Mouse (Mus musculus) liver, adult (tissue): Measurements from ENCODE around the gene Lin7b.

ENCODE experiments used
- GATA4 ChIP-seq: IDR thresholded peaks from 2 replicates; pipeline ENCODE4 v1.6.1; 2014; ENCODE audit warnings: mild to moderate bottlenecking, low read length; ENCODE audit not compliant: insufficient replicate concordance

Gene Lin7b

DNA sequence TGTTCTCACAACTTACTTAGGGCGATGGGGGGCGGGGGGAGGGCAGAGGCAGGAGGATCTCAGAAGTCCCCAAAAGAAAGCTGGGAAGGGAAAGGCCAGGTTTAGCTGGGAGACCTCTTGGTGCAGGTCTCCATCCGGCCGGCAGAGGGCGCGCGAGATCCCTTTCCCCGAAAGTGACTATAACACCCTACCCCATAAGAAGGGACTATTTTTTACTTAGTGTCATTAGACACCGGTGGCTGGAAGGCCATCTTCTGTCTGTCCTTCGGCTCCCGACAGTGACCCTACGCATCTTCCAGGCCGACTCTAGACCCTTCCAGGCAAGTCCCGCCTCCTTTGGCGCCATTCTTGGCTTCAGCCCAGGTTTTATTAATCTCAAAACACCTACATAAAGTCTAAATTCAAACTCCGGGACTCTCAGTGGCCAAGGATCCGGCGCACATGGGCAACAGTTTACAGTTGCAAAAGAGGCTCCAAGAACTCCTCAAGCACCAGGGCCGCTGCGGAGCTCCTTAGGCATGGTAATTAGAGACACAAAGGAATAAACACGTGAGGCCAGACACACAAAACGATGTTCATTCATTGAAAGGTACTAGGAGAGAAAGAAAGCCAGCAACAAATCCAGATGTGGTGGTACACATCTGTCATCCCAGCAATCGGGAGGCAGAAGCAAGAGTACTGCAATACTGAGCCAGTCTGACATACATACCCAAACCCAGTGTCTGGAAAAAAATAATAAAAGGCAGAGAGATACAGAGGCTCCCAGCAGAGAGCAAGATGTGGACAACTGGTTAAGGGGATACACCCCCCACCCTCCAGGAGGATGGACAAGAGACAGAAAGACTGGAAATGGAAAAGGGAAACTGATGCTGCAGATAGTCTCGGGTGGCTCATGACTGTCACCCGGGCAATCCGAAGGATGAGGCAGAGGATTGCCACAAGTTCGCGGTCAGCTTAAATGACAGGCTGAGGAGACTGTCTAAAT, 35.0 kb upstream of the Lin7b start, which contains the start of gene Kcna7:
TSS of gene Kcna7 (plus strand) at position 563 of the 985 bp plus-strand sequence.
- TF ChIP-seq GATA4 = no peak

DNA sequence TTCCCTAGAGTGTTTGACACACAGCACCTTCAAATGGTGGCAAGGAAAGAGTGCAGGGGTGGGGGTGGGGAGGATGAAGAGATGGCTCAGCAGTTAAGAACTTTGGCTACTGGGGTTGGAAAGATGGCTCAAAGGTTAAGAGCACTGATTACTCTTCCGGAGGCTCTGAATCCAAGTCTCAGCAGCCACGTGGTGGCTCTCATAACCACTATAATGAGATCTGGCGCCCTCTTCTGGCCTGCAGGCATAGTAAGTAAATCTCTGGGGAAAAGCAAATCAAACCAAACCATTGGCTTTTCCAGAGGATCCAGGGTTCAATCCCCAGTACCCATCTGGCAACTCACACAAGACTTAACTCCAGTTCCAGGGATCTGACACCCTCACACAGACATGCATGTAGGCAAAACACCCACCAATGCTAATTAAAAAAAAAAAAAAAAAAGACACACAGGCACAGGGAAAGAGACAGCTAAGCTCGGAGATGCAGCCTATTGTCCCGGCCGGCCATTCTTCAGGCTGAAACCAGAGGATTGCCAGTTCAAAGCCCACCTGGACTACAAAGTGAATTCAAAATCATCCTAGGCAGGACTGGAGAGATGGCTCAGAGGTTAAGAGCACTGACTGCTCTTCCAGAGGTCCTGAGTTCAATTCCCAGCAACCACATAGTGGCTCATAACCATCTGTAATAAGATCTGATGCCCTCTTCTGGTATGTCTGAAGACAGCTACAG, 33.3 kb upstream of the Lin7b start:
- TF ChIP-seq GATA4 = no peak

DNA sequence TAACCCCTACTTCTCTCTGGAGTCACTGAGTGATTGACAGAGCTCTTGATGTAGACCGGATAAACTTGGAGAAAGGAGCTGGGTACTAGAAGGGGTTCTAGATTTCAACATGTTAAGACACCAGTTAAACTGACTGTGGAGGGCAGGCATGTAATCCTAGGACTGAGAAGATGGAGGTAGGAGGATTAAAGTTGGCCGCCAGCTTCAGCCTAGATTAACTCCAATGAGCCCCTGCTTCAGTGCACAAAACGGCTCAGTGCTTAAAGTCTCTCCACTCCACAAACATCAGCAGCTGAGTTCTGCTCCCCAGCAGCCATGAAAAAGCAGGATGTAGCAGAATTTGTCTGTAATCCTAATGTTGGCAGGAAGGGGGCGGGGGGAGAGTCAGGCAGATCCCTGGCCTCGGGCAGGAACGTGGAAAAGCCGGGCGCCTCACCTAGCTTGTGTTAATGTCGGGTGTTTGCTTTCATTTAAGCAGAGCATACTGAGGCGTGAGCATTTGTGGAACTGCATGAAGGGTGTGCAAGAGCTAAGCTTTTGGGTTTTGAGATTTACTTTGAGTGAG, 31.2 kb upstream of the Lin7b start:
- TF ChIP-seq GATA4 = no peak

DNA sequence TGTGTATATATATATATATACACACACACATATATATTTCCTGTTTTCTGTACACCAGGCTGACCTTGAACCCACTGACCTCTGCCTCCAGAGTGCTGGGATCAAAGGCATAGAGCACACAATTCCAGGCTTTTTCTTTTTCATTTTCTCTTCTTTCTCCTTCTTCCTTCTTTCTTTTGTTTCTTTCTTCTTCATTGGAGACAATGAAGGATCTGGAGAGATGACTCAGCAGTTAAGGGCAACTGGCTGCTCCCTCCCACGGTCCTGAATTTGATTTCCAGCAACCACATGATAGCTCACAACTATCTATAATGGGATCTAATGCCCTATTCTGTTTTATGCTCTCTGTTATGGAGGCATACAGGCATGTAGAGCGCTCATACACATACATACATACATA, 26.4 kb upstream of the Lin7b start:
- TF ChIP-seq GATA4 = no peak

DNA sequence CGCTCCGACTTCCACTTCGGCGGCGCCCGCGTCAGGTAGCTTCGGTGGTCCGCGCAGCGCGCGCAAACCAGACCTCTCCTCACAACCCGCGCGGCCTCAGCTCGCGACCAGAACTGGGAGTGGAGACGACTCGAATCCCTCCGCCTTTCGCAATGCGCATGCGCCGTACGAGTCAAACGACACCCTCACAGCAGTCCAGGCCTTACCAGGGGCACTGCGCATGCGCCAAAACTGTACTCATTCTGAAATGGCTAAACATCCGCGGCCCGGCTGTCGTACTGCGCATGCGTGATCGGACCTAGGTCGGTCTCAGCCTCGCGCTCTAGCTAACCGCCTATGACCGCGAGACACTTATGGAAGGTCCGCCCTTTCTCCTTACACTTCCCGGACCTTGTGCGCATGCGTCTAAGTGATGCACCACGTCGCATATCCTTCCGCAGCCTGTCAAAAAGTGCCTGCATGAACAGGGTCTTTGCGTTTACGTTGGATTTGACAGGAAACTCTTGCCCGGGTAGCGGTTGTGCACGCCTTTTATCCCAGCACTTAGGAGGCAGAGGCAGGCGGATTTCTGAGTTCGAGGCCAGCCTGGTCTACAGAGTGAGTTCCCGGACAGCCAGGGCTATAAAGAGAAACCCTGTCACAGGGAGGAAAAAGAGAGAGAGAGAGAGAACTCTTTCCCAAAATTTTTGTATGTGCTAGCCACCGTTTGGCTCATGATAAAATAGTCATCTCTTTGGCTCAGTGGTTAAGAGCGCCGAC, 25.4 kb upstream of the Lin7b start, which contains the start of gene Snrnp70:
TSS of gene Snrnp70 (minus strand) at position 165 of the 759 bp plus-strand sequence.
- no peak for TF ChIP-seq GATA4

DNA sequence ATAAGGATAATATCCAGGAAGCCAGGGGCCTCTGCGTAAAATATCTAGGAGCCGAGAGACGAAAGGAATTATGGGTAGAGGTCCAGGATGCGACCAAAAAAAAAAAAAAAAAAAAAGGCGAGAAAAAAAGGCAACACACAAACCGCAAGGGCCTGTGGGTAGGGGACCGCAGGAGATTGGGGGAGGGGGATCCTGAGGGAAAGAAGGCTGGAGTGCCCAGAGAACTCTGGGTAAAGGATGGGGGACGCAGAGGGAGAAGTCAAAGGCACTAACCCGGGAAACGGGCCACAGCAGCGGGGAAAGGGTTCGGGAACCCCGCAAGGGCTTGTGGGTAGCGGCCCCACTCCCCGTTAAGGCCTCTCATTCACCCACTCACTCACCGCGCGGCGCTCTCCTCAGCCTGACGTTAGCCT, 24.8 kb upstream of the Lin7b start:
- TF ChIP-seq GATA4 = no peak

DNA sequence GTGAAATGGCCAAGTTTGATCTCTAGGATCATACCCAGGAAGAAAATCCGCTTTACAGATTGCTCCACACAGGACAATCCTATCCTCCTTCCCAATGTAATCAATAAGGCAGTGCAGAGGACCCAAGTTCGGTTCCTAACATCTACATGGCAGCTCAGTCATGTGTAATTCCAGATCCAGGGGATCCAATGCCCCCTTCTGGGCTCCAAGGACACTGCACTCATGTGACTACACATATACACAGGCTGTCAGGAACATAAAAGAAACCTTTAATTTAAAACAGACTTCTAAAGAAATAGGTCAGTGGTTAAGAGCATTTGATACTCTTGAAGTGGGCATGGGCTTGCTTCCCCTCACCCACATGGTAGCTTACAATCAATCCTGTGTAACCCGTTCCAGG, 15.7 kb upstream of the Lin7b start:
- TF ChIP-seq GATA4 = no peak

DNA sequence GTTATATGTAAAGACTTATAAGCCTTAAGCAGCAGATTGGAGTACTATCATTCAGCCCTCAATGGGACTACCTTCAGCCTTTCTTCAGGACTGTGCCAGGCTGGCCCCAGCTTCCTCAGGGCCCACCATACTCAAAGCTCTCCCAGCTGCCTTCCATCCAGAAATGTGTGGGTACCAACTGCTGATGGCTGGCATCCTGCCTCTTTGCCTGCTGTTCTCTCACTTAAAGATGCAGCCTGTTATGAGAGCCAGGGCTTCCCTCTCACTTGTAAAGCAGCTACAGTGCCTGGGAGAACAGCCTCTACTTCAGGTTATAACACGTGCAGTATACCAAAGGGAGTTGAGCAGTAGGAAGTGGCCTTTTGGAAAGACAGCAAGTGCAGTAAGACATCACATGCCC, 5.7 kb upstream of the Lin7b start:
- TF ChIP-seq GATA4 = no peak

DNA sequence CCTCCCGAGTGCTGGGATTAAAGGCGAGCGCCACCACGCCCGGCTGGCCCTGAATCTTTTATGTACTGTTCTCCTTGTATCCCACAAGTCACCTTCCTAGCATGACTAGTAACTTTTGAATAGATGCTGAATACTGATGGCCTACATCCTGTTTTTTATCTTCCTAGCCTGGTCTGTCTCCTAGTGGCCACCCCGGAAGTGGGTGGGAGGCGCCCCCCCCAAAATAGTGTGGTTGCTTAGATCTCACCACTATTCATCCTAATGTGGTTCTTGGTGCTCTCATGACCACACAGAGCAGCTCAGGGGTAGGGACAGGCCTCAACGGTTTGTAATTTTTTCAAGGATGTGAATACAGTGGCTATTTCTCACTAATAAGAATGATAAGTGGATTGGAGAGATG, 4.2 kb upstream of the Lin7b start:
- no peak for TF ChIP-seq GATA4

DNA sequence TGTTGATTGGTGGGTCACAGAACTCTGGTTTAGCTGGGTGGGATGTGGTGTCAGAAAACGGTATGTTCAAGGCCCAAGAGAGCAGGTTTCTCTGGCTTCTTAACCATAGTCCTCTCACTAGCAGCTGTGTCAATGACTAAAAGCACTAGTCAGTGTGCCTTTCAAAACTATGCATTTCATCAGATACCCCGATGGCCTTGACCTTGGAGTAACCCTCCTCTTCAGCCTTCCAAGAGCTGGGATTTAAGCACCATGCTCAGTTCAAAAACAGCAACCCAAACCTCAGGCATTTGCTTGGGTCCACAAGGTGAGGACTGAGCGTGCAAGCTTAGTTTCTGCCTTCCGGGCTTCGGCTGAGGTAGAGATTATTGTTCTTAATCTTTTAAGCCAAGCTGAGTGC, 2.0 kb upstream of the Lin7b start:
- no peak for TF ChIP-seq GATA4

DNA sequence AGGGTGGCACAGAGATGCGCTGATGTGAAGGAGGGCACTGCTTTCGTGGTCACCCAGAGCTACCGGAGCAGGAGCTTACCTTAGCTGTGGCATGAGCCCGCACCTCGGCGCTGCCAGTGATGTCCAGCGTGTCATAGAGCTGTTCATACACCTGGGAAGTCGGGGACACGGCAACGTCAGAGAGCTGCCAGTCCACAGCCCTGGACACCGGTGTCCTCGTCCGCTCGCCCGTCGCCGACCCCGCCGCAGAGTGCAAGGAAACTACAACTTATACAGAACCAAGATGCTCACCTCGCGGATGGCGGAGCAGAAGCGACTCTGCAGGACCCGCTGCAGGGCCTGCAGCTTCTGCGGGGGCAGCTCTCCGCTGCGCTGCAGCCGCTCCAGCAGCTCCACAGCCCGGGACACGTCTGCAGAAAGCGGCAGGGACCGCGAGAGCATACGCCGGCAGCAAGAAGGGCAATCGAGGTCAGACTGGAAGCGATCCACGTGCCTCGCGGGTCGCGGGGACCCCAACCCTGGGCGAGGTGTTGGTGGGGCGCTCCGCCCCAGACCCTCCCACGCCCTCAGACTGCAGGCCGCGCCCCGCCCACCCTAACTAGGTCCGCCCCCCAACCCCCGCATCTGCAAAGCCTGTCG, 428 bp downstream of the Lin7b start:
- TF ChIP-seq GATA4 = no peak

DNA sequence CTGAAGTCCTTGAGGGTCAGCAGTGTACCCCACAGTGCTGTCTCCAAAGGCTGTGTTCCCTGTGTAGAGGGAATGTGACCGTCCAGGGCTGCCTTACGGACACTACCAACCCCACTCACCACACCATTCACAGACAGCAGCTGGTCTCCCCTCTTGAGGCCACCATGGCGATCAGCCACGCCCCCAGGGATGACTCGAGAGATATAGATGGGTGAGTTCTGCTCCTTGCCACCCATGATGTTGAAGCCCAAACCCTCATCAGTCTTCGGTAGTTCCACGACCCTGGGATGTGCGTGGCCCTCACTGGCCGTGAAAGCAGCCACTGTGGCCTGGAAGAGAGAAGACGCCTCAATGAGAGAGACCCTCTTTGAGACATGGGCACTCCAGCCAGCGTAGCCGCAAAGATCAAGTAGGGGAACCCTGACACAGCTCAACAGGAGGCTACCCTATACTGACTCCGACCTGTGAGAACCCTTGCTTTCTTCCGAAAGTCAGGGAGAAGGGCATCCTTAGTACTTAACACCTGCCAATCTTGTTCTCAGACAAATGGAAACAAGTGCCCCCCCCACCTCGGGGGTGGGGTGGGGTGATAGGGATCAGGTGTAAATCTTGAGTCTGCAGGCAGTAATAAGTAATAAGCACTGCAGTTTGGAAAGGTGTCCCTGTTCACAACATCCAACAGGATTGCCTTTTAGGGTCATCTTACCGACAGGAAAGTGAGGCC, 1.2 kb downstream of the Lin7b start:
- no peak for TF ChIP-seq GATA4

DNA sequence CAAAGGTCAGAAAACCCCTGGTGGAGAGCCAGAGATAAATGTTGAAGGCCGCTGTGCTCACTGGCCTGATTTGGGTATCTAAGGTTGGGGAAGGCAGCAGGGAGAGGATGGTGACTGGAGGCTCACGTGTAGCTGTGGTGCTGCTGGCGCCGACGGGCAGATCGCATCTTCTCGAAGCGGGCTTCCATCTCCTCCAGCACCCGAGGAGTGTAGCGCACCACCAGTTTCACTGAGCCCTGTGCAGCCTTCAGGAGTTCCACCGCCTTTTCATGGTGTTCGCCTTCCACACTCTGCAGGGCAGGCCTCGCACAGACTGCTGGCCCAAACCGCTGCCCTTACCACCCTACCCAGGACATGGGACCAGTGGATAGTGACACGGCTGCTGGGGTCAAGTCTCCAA, 2.2 kb downstream of the Lin7b start:
- TF ChIP-seq GATA4 = no peak
